Mouse (Mus musculus): ENCODE results near the gene Angptl2. TPM values are rescaled to one million over a fixed set of nuclear protein-coding genes. Genes with fewer than 3 reads are reported as not detected.

Gene Angptl2
- total RNA-seq, 2 experiments from 2014 or later, result 4.4 to 4.5 TPM

DNA sequence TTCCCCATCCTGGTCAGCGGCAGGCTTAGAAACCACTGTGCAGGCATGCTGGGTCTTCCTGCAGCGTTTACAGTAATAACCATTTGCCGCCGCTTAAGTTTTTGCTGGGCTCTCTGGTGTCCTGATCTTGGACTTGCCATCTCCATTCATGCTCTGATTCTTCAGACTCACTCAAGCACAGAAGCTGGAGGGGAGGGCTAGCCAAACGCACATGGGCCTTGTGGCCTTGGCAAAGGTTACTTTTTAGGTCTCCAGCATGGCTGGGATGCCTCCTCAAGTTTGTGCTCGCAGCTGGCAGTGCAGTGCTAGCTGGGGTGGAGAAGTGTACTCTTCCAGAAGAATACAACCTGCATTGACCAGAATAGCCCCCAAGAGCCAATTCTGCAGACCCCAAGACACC lies 6.6 kb downstream of the Angptl2 start:
- no peak for DNase-seq (ENCODE audit: extremely low spot score in 1 of 2, low spot score in 2 of 2)
- intact Hi-C loops (cut with DNase I), result no loop called here

- intact Hi-C loops (cut with DNase I), result no loop called here
- DNase-seq (ENCODE audit: extremely low spot score in 1 of 2, low spot score in 2 of 2), result no peak
These were observed 7.9 kb downstream of the Angptl2 start for GRCm38 (mm10) chr2:33223656-33224358.

GRCm38 (mm10) chr2:33225921-33226320 lies 10.1 kb downstream of the Angptl2 start:
- DNase-seq (ENCODE audit: extremely low spot score in 1 of 2, low spot score in 2 of 2), result no peak
- intact Hi-C loops (cut with DNase I), result no loop called here

DNA sequence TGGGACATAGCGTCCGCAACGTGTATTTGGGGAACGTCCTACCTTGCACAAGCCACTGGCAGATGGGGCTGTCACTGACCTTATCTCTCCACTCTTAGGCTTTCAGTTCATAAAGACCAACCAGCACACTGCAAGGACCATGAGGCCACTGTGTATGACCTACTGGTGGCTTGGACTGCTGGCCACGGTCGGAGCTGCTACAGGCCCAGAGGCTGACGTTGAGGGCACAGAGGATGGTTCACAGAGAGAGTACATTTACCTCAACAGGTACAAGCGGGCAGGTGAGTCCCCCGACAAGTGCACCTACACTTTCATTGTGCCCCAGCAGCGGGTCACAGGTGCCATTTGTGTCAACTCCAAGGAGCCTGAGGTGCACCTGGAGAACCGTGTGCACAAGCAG lies 12.2 kb downstream of the Angptl2 start:
- intact Hi-C loops (cut with DNase I), result no loop called here
- no peak for DNase-seq (ENCODE audit: extremely low spot score in 1 of 2, low spot score in 2 of 2)

DNA sequence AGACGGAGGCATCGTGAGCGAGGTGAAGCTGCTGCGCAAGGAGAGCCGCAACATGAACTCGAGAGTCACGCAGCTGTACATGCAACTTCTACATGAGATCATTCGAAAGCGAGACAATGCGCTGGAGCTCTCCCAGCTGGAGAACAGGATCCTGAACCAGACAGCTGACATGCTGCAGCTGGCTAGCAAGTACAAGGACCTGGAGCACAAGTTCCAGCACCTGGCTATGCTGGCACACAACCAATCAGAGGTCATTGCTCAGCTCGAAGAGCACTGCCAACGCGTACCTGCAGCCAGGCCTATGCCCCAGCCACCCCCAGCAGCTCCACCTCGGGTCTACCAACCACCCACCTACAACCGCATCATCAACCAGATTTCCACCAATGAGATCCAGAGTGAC lies 12.7 kb downstream of the Angptl2 start:
- DNase-seq (ENCODE audit: extremely low spot score in 1 of 2, low spot score in 2 of 2), result no peak
- intact Hi-C loops (cut with DNase I), result no loop called here

- intact Hi-C loops (cut with DNase I), result no loop called here
- no peak for DNase-seq (ENCODE audit: extremely low spot score in 1 of 2, low spot score in 2 of 2)
These were observed 14.8 kb downstream of the Angptl2 start for GRCm38 (mm10) chr2:33230701-33231100.

GRCm38 (mm10) chr2:33231788-33232187 lies 15.9 kb downstream of the Angptl2 start:
- DNase-seq (ENCODE audit: extremely low spot score in 1 of 2, low spot score in 2 of 2), result no peak
- intact Hi-C loops (cut with DNase I), result no loop called here

DNA sequence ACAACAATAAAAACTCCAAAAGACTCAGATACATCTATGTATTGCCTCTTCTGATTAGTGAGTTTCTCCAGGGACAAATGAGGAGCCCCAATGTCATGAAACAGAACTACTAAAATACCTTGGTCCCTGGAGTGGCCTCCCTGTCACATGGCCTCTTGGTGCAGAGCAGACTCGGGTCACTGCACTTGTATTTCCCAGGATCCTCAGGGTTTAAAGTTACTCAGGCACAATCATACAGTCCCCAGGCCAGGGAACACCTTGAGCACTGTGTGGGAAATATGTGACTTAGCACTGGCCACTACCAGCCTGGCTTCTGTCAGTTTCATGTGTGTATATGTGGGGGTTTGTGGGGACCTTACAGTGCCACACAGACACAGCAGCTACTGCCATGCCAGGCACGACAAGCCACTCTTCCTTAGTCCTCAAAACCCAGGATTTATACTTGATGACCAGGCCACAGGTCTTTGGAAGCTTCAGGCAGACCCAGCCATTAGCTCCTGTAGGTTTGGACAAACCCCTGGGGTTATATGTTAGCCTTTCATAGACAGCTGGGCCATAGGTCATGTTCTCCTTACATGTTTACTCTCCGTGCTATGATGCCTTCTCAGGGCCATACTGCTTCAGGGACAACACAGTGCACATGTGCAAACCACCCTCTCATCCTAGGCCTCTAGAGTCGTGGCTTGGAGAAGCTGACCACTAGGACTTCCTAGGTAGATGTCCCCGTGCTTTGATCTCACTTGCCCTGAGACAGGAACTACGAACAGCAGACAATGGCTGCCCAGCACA lies 17.1 kb downstream of the Angptl2 start:
- no peak for DNase-seq (ENCODE audit: extremely low spot score in 1 of 2, low spot score in 2 of 2)
- intact Hi-C loops (cut with DNase I), result no loop called here

GRCm38 (mm10) chr2:33233856-33234255 lies 18.0 kb downstream of the Angptl2 start:
- intact Hi-C loops (cut with DNase I), result no loop called here
- DNase-seq (ENCODE audit: extremely low spot score in 1 of 2, low spot score in 2 of 2), result no peak

- no peak for DNase-seq (ENCODE audit: extremely low spot score in 1 of 2, low spot score in 2 of 2)
- intact Hi-C loops (cut with DNase I), result no loop called here
These were observed 19.0 kb downstream of the Angptl2 start for GRCm38 (mm10) chr2:33234848-33235247.

DNA sequence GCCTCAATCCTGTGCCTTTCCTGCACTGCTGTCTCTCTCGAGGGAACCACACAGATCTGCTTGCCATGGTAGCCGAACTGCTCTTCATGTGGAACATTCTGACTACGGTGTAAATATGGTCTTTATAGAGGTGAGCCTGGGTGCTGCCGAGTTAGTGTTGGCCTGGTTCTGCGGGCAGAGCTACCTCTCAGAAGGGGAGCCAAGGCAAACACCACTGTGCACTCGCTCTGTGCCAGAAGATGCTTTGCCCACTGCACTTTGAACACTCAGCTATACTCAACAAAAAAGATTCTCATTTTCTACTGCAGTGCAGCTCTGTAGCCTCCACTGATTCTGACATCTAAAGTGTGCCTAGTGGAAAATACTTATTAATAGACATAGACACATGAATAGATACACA lies 21.7 kb downstream of the Angptl2 start:
- intact Hi-C loops (cut with DNase I), result no loop called here
- DNase-seq (ENCODE audit: extremely low spot score in 1 of 2, low spot score in 2 of 2), result no peak

GRCm38 (mm10) chr2:33244880-33245279 lies 29.0 kb downstream of the Angptl2 start:
- no peak for DNase-seq (ENCODE audit: extremely low spot score in 1 of 2, low spot score in 2 of 2)
- intact Hi-C loops (cut with DNase I), result no loop called here

DNA sequence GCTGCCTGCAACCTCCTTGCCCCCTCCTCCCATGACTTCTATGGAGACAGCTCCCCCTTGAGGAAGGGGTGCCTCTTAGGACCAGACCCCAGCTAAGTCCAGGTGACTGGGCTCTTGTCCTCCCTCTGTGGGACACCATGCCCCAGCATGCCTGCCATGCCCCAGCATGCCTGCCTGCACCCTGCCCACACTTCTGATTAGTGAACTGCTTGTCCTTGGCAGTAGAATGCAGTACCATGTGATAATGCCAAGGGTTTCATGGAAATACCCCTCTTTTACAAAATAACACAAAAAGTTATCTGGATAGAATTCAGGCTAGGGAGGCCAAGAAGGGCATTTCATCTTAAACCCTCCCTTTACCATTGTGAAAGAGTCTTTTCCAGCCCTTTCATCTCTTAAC lies 29.5 kb downstream of the Angptl2 start:
- intact Hi-C loops (cut with DNase I), result no loop called here
- no peak for DNase-seq (ENCODE audit: extremely low spot score in 1 of 2, low spot score in 2 of 2)

DNA sequence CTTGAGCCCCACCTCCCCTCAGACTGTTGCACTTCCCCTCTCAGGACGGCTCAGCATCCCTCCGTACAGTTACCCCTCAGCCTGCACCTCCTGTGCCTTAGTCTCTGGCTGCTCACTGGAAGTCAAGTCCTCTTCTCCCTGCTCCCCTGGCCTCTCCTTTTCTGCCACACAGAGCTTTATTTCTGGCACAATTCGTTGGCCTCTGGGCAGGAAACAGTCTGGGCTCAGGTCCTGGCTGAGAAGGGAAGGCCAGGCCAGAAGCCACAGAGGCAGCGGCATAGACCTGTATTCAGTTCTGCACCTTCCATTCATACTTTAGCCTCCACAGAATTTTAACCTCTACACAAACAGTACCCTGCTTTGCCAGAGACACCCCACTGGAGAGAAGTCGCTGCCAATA lies 31.0 kb downstream of the Angptl2 start:
- DNase-seq (ENCODE audit: extremely low spot score in 1 of 2, low spot score in 2 of 2), result no peak
- intact Hi-C loops (cut with DNase I), result no loop called here

DNA sequence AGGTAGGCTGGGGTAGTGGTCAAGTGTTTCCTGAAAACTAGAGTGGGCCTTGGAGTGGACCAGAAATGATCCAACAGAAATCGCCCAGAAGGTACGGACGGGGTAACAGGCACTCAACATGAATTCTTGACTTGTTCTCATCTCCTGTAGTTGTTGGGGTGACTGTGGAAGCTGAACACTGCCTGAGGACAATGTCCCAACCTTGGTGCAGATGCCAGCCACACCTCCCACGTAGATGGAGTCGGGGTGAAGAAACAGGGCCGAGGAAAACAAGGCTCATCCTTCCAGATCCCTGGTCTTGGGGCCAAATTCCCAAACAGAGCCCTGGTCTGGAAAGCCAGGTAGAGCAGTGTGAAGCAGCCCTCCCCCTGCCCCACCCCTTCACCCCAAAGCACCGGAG lies 32.7 kb downstream of the Angptl2 start:
- intact Hi-C loops (cut with DNase I), result no loop called here
- DNase-seq (ENCODE audit: extremely low spot score in 1 of 2, low spot score in 2 of 2), result no peak

DNA sequence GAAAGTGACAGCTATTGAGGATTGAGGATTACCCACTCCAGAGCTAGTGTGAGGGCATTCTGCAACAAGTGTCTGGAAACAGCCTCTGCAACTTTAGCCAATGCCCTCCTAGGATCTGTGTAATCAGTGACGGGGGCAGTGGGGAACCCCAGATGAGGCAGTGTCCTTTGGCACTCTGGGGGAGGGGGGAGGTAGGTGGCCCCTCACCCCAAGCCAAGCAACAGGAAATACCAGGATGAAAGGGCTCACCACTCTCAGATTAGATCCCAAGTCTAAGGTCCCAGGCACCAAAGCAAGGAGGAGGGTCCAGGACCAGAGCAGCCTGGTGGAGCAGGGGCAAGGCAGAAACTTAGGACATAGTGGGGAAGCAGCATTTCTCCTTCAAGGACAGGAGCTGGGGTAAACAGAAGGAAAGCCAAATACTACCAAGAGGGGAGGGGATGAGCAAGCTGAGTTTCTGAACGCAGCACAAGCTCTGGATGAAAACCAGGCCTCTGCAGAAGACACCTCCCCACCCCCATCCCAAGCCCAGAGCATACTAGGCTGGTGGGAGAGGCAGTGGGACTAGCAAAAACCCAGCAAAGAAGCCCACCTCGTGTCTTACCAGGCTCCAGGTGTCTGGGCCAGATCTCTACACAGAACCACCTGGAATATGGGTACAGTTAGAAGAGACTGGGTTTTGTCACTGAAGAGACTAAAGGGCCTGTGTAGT lies 34.2 kb downstream of the Angptl2 start:
- DNase-seq (ENCODE audit: extremely low spot score in 1 of 2, low spot score in 2 of 2), result no peak
- intact Hi-C loops (cut with DNase I), result no loop called here

- no peak for DNase-seq (ENCODE audit: extremely low spot score in 1 of 2, low spot score in 2 of 2)
- intact Hi-C loops (cut with DNase I), result no loop called here
These were observed 36.9 kb downstream of the Angptl2 start for GRCm38 (mm10) chr2:33252751-33253150.

- intact Hi-C loops (cut with DNase I), result no loop called here
- peak in 1 of 2 experiments; percentile 51 for DNase-seq (ENCODE audit: extremely low spot score in 1 of 2, low spot score in 2 of 2)
These were observed 37.8 kb downstream of the Angptl2 start for GRCm38 (mm10) chr2:33253572-33254190.

- intact Hi-C loops (cut with DNase I), result no loop called here
These were observed 38.6 kb downstream of the Angptl2 start for GRCm38 (mm10) chr2:33254318-33254985.

More at GRCm38 (mm10) chr2:33254318-33254985, 38.6 kb downstream of the Angptl2 start:
- peak in 1 of 2 experiments; percentile 58 for DNase-seq (ENCODE audit: extremely low spot score in 1 of 2, low spot score in 2 of 2)

All from left cerebral cortex, postnatal 10 days (tissue).